Mouse (Mus musculus) urinary bladder, postnatal 4 days (tissue): ENCODE results near the gene Gpc2.

Experiments
- DNase-seq, 2 experiments: peaks; one replicate each; pipeline ENCODE4 v3.0.0; 2021 to 2022; ENCODE audit warnings: low spot score in 2 of 2

The Gpc2 gene

GRCm38 (mm10) chr5:138279585-138280424 lies at the start of gene Gpc2, which contains the start of the genes Gm43720 and Stag3:
Gene Gpc2, minus strand, starts transcription at chr5:138280005.
Gene Gm43720, minus strand, starts transcription at chr5:138279958.
Gene Stag3, plus strand, starts transcription at chr5:138280240.
- DNase-seq: peak; percentile 88 to 90

DNA sequence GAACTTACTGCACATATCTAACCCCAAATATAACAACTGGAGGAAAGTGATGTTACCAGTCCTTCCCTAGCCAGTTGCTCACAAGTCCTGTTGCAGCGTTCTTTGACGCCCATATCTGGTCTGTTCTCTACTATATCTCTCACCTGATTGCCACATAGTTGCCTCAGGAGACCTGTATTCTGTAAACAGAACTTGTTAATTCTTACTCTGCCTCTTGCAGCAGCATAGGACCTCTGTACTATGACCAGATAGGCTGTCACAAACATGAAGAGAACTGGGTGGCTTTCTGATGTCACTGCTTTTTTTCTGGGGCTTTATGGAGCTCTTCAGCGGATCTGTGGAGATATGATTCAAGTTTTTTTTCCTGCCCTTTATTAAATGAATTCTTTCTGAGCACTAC lies 33.0 kb upstream of the Gpc2 start:
- no peak for DNase-seq

GRCm38 (mm10) chr5:138299613-138300012 lies 19.8 kb upstream of the Gpc2 start:
- DNase-seq: no peak

- DNase-seq: no peak
Observed at GRCm38 (mm10) chr5:138294158-138294557, 14.4 kb upstream of the Gpc2 start.

DNA sequence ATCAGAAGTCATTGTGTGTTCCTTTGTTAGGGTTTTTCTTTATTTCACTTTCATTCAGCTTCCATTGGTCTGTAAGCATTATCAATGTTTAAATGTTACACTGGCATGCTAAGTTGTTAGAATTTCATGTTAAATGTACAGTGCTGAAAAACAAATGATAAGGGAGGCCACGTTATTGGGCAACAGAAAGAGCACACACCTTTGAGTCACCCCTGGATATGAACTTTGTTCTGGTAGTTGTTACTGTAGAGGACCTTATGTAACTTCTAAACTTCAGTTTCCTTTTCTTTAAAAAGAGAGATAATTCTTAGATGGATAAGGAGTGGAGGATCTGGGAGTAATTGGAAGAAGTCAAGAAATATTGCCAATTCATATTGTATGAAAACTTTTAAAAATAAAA lies 11.8 kb upstream of the Gpc2 start:
- DNase-seq: no peak

GRCm38 (mm10) chr5:138287861-138288260 lies 8.1 kb upstream of the Gpc2 start:
- no peak for DNase-seq

GRCm38 (mm10) chr5:138283540-138283939 lies 3.7 kb upstream of the Gpc2 start:
- DNase-seq: no peak

DNA sequence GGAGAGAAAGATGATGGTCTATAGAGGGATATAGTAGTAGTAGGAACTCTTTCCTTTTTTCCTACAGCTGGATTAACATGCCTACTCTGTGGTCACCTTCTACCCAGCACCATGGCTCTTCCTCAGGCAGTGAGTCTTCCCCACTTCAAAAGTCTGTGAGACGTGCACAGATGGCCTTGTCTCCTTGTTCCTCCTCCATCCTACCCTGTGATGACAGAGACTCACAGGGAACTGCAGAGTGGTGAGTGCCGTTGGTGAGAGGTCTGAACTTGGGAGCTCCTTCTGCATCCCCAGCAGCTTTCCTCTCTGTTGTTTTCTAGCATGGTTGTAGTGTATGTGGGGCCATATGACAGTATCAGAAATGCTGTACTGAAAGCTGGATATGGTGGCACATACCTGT lies 2.0 kb upstream of the Gpc2 start:
- DNase-seq: no peak

GRCm38 (mm10) chr5:138280829-138281228 lies 1.0 kb upstream of the Gpc2 start:
- DNase-seq: no peak

DNA sequence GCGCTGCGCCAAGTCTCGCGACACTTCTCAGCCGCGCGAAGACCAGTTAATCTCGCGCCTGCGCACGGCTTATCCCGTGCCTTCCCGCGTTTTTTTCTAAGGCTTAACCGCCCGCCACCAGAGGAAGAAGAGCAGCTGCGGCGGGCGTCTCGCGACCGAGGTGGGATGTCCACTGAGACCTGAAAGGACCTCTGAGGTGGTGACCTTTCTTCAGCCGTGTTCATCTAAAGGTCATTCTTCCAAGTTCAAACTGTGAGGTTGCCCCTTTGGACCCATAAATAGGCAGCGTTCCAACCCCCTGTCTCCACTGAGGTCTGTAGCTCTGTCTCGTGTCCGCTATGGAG lies 592 bp upstream of the Gpc2 start:
- DNase-seq: no peak

DNA sequence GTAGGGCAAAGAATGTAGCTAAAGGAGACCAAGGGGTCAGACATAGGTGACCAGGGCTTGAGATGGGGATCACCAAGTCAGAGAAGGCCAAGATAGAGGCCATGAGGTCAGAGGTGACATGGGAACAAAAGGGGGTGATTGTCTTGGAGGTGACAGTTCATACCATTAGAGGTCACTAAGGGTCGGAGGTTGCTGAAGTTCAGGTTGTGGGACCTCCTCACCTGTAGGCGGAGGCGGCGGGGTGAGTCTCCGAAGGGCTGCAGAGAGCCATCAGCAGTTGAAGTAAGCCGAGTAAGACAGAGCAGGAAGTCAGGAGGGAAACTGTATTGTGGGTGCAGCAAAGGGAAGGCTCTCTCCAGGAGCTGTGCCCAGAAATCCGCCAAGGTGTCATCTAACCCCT lies 1.8 kb downstream of the Gpc2 start:
- no peak for DNase-seq

GRCm38 (mm10) chr5:138275216-138276050 lies 4.4 kb downstream of the Gpc2 start:
- no peak for DNase-seq

- no peak for DNase-seq
Observed at GRCm38 (mm10) chr5:138274186-138274585, 5.6 kb downstream of the Gpc2 start.

DNA sequence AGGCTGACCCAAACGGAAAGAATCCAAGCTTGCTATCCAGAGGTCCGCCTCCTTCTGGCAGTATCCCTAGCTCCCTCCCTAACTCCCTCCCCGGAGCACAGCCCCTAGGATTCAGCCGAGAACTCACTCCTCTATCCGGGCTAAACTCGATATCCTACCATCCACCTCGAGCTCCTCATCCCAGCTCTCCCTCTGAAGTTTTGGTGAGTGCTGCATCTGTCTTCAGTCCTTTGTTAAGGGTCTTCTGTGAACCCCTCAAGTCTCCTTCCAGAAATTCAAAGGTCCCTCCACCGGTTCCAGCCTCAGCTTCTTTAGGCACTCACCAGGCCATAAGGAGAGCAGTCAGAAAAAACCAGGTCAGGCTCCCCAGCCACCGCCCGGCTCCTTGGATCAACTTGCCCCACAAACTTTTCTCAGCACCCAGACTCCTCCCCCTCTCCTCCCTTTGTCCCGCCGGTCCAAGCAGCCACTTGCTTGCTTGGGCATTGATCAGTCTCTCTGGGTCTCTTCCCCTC lies 7.3 kb downstream of the Gpc2 start, which contains the start of gene Gal3st4:
Gene Gal3st4 (minus strand): TSS at position 432 of the 515 bp plus-strand sequence.
- no peak for DNase-seq

DNA sequence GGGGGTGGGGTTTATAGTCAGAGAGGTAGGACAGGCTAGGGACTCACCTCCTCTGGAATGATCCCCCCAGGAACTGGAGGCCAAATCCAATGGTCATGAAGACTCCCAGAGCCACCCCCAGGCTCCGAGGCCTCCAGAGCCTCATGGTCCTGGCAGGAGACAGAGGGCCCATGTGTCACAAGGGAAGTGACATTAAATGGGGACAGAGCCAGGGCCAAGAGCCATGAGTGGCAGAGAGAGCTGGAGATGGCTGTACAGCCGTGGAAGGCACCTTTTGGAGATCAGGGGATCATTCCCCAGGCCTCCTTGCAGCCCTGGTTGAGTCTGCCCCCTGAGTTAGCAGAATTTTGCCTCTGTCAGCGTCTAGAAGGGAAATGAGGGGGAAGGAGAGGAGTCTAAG lies 8.6 kb downstream of the Gpc2 start:
- no peak for DNase-seq

- DNase-seq: no peak
Observed at GRCm38 (mm10) chr5:138268980-138269379, 10.8 kb downstream of the Gpc2 start.

DNA sequence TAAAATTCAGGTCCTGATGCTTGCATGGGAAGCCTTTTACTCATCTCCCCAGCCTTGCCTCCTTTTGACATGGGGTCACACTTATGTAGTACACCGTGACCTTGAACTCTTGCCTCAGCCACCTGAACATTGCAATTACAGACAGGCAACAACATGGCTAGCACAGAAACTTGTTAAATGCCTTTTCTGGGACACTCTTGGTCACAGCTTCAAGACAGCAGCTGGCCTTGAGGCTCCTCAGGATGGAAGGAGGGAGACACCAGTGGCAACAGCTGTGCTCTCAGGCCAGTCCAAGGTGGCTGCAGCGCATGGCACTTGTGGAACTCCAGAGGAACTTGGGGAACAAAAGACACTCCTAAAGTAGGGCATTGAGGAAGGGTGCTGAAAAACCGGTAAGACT lies 12.7 kb downstream of the Gpc2 start:
- DNase-seq: no peak

GRCm38 (mm10) chr5:138265712-138266111 lies 14.1 kb downstream of the Gpc2 start:
- DNase-seq: no peak

DNA sequence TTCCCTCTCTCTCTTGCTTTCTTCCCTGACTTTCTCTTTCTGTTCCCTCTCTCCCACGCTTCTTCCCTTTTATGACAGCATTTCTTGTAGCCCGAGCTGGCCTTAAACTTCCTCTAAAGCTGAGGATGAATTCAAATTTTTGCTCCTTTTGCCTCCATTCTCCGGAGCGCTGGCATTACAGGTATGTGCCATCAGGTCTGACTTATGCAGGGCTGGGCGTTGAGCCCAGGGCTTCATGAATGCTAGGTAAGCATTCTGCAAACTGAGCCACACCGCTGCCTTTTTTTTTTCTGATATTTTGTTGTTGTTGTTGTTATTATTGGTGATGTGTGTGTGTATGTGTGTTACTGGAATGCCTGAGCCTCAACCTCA lies 15.6 kb downstream of the Gpc2 start:
- no peak for DNase-seq

GRCm38 (mm10) chr5:138263260-138264206 lies 16.3 kb downstream of the Gpc2 start, which contains the start of gene BC037034:
Gene BC037034, minus strand, starts transcription at chr5:138264033.
- peak; percentile 85 to 93 for DNase-seq

DNA sequence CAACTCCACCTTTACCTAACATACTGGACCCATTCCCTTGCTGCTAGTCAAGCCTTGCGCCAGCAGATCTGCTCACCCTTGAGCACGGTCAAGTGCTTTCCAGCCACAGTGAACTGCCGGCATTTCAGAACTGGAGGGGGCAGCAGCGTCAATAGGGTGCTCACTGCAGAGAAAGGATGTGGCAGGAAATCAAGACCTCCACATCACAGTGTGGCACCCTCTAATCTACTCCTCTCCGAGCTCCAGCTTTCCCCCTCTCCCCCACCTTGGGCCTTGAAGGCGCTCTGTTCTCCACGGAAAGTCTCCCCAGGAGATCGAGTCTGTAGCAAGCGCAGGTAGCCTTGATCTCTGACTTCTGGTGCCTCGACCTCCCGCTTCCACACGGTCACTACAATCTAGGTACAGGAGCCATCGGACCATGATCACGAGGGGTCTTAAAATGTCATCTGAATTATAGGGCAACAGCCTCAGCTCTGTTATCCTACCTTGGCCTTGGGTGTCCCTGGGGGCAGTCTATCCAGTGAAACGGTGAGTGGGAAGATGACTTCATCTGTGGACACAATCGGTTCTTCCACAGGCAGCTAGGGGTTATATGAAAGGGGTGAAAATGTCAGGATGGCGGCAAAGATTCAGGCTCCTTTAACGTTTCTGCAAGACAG lies 17.1 kb downstream of the Gpc2 start:
- DNase-seq: no peak
